Comparison of ENCODE assay signal across 8 mouse cellular contexts in genomic region chr13:112752309-112752975, GRCm38 (mm10). TPM values are rescaled to one million over a fixed set of nuclear protein-coding genes. Genes with fewer than 3 reads are reported as not detected.
DNase-seq lines count a peak whose midpoint lies in the region; ATAC-seq and TF ChIP-seq lines count a peak whose summit lies in the region.
"Had no signal": no experiment of that assay in that cellular context is flagged by ENCODE, and none has a peak within 500 bp of the region (broad histone marks: within the 10 kb centered on the region; RNA-seq: fewer than 3 reads in every experiment).

No protein-coding gene starts in this region.

- no peak for DNase-seq in kidney, postnatal 36 days
- no peak for DNase-seq in MEL (ENCODE audit: low read depth, low spot score)
- DNase-seq in liver, postnatal 0 days, result no peak
- no peak for DNase-seq in right cerebral cortex, postnatal 4 days
- DNase-seq in left cerebral cortex, adult 8-10 months (ENCODE audit: low spot score in 2 of 2), result no peak

- no peaks in the 10 kb centered on the region for H3K27me3 ChIP-seq in kidney, embryonic 14.5 days (ENCODE audit: control insufficient read depth, insufficient read depth, low read length)
- no peaks in the 10 kb centered on the region for H3K27me3 ChIP-seq in MEL (ENCODE audit: control insufficient read depth in 1 of 2, insufficient read depth in 2 of 2, low read length in 2 of 2)
- no peaks in the 10 kb centered on the region for H3K27me3 ChIP-seq in embryonic facial prominence, embryonic 15.5 days
- H3K27me3 ChIP-seq in liver, postnatal 0 days (ENCODE audit: insufficient read depth, low read length), result no peaks in the 10 kb centered on the region

- no peak for TF ChIP-seq POLR2A in MEL (IDR thresholded peaks at IDR 0.05; ENCODE audit: control insufficient read depth in 1 of 2, insufficient read depth in 1 of 2, low read depth in 1 of 2, low read length in 2 of 2, poor library complexity in 1 of 2)

- no peak for TF ChIP-seq CTCF in MEL (IDR thresholded peaks at IDR 0.05 in 2 of 3, conservative IDR thresholded peaks at IDR 0.05 in 1 of 3; ENCODE audit: control insufficient read depth in 1 of 3, insufficient read depth in 1 of 3, low read depth in 2 of 3, low read length in 3 of 3, poor library complexity in 1 of 3, severe bottlenecking in 1 of 3)
- no peak for TF ChIP-seq CTCF in liver, postnatal 0 days (IDR thresholded peaks at IDR 0.05; ENCODE audit: low read depth)

- peak overlapping the region; percentile 82 for H3K27ac ChIP-seq in kidney, embryonic 14.5 days (ENCODE audit: low read depth, low read length)
- no peak overlapping the region for H3K27ac ChIP-seq in MEL (ENCODE audit: control insufficient read depth, low read depth, low read length)
- H3K27ac ChIP-seq in embryonic facial prominence, embryonic 15.5 days (replicated peaks), result peak overlapping the region; percentile 78
- peak overlapping the region; percentile 52 for H3K27ac ChIP-seq in liver, postnatal 0 days (ENCODE audit: low read depth)

- H3K79me2 ChIP-seq in MEL (ENCODE audit: control insufficient read depth, insufficient read depth, low read length, poor library complexity), result no peaks in the 10 kb centered on the region

- no peak overlapping the region for H3K9ac ChIP-seq in kidney, embryonic 14.5 days (ENCODE audit: low read depth, low read length)
- peak overlapping the region; percentile 64 for H3K9ac ChIP-seq in MEL (ENCODE audit: control insufficient read depth, low read depth, low read length, poor library complexity, severe bottlenecking)
- no peak overlapping the region for H3K9ac ChIP-seq in embryonic facial prominence, embryonic 15.5 days
- 0 out of 2 replicates have a peak overlapping the region, but pooled peaks have one; percentile 35 for H3K9ac ChIP-seq in liver, postnatal 0 days (replicated peaks)

- H3K9me3 ChIP-seq in kidney, embryonic 14.5 days (ENCODE audit: control insufficient read depth, low read length), result no peaks in the 10 kb centered on the region
- H3K9me3 ChIP-seq in MEL (replicated peaks; ENCODE audit: insufficient read depth, low read length), result no peaks in the 10 kb centered on the region
- no peaks in the 10 kb centered on the region for H3K9me3 ChIP-seq in embryonic facial prominence, embryonic 15.5 days (replicated peaks)
- H3K9me3 ChIP-seq in liver, postnatal 0 days (ENCODE audit: low read length), result no peaks in the 10 kb centered on the region

- no peak overlapping the region for H3K4me2 ChIP-seq in kidney, embryonic 14.5 days (replicated peaks; ENCODE audit: low read depth, low read length)
- peak overlapping the region; percentile 36; the same call in 1 of the 2 replicates for H3K4me2 ChIP-seq in embryonic facial prominence, embryonic 15.5 days (replicated peaks)
- peak overlapping the region; percentile 68 for H3K4me2 ChIP-seq in liver, postnatal 0 days (ENCODE audit: low read depth, low read length)

- H3K4me3 ChIP-seq in kidney, embryonic 14.5 days (ENCODE audit: low read length), result no peak overlapping the region
- H3K4me3 ChIP-seq in MEL (ENCODE audit: control insufficient read depth in 1 of 2, insufficient read depth in 1 of 2, low read depth in 2 of 2, low read length in 2 of 2), result peak overlapping the region in 1 of 2 experiments; percentile 67; a peak in 2 of 4 replicates
- H3K4me3 ChIP-seq in embryonic facial prominence, embryonic 15.5 days (replicated peaks), result no peak overlapping the region
- H3K4me3 ChIP-seq in liver, postnatal 0 days (ENCODE audit: low read depth, low read length), result peak overlapping the region; percentile 18; the same call in 1 of the 2 replicates
- H3K4me3 ChIP-seq: myocyte had no signal

- 65% methylated on average over 11 of the region's 11 CpGs for WGBS in kidney, embryonic 14.5 days
- 59% methylated on average over 11 of the region's 11 CpGs for WGBS in embryonic facial prominence, embryonic 15.5 days
- WGBS in liver, postnatal 0 days (ENCODE audit: insufficient replicate concordance), result 57% methylated on average over 11 of the region's 11 CpGs

- no peak for TF ChIP-seq RAD21 in MEL (IDR thresholded peaks at IDR 0.05; ENCODE audit: low read depth, low read length)

- no peaks in the 10 kb centered on the region for H3K36me3 ChIP-seq in kidney, embryonic 14.5 days (ENCODE audit: control insufficient read depth, insufficient read depth, low read length)
- no peaks in the 10 kb centered on the region; a peak in 2 of 4 replicates for H3K36me3 ChIP-seq in MEL (ENCODE audit: control insufficient read depth in 1 of 2, insufficient read depth in 2 of 2, low read length in 2 of 2)
- no peaks in the 10 kb centered on the region for H3K36me3 ChIP-seq in embryonic facial prominence, embryonic 15.5 days
- no peaks in the 10 kb centered on the region for H3K36me3 ChIP-seq in liver, postnatal 0 days (replicated peaks; ENCODE audit: insufficient read depth, low read length)

- TF ChIP-seq EP300 in MEL (IDR thresholded peaks at IDR 0.05; ENCODE audit: low read depth in 1 of 2, low read length in 2 of 2), result no peak
- no peak for TF ChIP-seq EP300 in liver, postnatal 0 days (IDR thresholded peaks at IDR 0.05; ENCODE audit: low read depth)

- H3K4me1 ChIP-seq in kidney, embryonic 14.5 days (ENCODE audit: control insufficient read depth, insufficient read depth, low read length), result peaks cover 10% of the 10 kb centered on the region
- H3K4me1 ChIP-seq in MEL (ENCODE audit: control insufficient read depth in 1 of 2, insufficient read depth in 2 of 2, low read length in 2 of 2), result peaks cover 3% of the 10 kb centered on the region in 2 experiments; a peak in 2 of 4 replicates
- H3K4me1 ChIP-seq in embryonic facial prominence, embryonic 15.5 days, result peaks cover 43% of the 10 kb centered on the region
- H3K4me1 ChIP-seq in liver, postnatal 0 days (ENCODE audit: insufficient read depth), result peaks cover 44% of the 10 kb centered on the region

- ATAC-seq in kidney, embryonic 14.5 days (ENCODE audit: low FRiP score, low TSS enrichment), result no peak
- ATAC-seq in embryonic facial prominence, embryonic 15.5 days (ENCODE audit: insufficient number of reproducible peaks, low FRiP score, low TSS enrichment, low read depth), result no peak
- ATAC-seq in liver, postnatal 0 days, result no peak

TF ChIP-seq in MEL, 35 proteins besides CTCF, POLR2A, EP300 and RAD21:
- TF ChIP-seq MYB (IDR thresholded peaks at IDR 0.05; ENCODE audit: low read depth, low read length) (no peak), USF1 (IDR thresholded peaks at IDR 0.05; ENCODE audit: low read depth, low read length) (no peak), NRF1 (IDR thresholded peaks at IDR 0.05; ENCODE audit: insufficient read depth, low read depth, low read length, poor library complexity, severe bottlenecking) (no peak), TBP (IDR thresholded peaks at IDR 0.05; ENCODE audit: low read depth, low read length) (no peak), MAX (IDR thresholded peaks at IDR 0.05; ENCODE audit: low read length) (no peak), SMC3 (IDR thresholded peaks at IDR 0.05; ENCODE audit: low read depth, low read length) (no peak), JUND (IDR thresholded peaks at IDR 0.05; ENCODE audit: low read depth, low read length) (no peak), RCOR1 (IDR thresholded peaks at IDR 0.05; ENCODE audit: low read depth, low read length) (no peak), MXI1 (IDR thresholded peaks at IDR 0.05; ENCODE audit: low read depth, low read length) (no peak), HCFC1 (IDR thresholded peaks at IDR 0.05; ENCODE audit: low read depth, low read length) (no peak), ELF1 (IDR thresholded peaks at IDR 0.05; ENCODE audit: low read depth, low read length) (no peak), POLR2AphosphoS5 (IDR thresholded peaks at IDR 0.05; ENCODE audit: borderline replicate concordance, low read depth, low read length) (no peak), GATA1 (IDR thresholded peaks at IDR 0.05; ENCODE audit: low read depth, low read length) (no peak), CHD1 (IDR thresholded peaks at IDR 0.05; ENCODE audit: low read depth, low read length) (no peak), UBTF (IDR thresholded peaks at IDR 0.05; ENCODE audit: borderline replicate concordance, insufficient read depth, low read depth, low read length) (no peak), E2F4 (IDR thresholded peaks at IDR 0.05; ENCODE audit: borderline replicate concordance, low read depth, low read length) (no peak), KAT2A (conservative IDR thresholded peaks at IDR 0.05; ENCODE audit: low read depth, low read length) (no peak), TCF12 (IDR thresholded peaks at IDR 0.05; ENCODE audit: low read depth, low read length) (no peak), MAZ (IDR thresholded peaks at IDR 0.05; ENCODE audit: low read depth, low read length) (no peak)

RNA-seq across cellular contexts. Expression of gene Plpp1, which starts 48.1 kb away (rescaled TPM):
- polyA plus RNA-seq in kidney, embryonic 14.5 days (2014; fragmentation: Nextera tagmentation; extraction: Ambion mirVana), result 61.9 and 63.6 TPM in 2 replicates
- total RNA-seq in MEL (2012; rRNA removed), result 0.10 and 0.12 TPM in 2 replicates
- polyA plus RNA-seq in MEL (2012; ENCODE audit: insufficient read depth in 1 of 2, insufficient read length in 2 of 2, low read depth in 1 of 2, low replicate concordance in 2 of 2, missing spikeins in 1 of 2), result under 1 TPM in 1 of 2 experiments, not detected in 1; 0.15 TPM
- 68.1 and 71.6 TPM in 2 replicates for polyA plus RNA-seq in embryonic facial prominence, embryonic 15.5 days (2015; fragmentation: Nextera tagmentation; extraction: Ambion mirVana)
- 44.6 and 55.4 TPM in 2 replicates for polyA plus RNA-seq in liver, postnatal 0 days (2015; fragmentation: Nextera tagmentation; extraction: Ambion mirVana)
- 10 to 100 TPM; 28.5 to 32.2 (median 29.3) TPM for total RNA-seq in left cerebral cortex, adult 8-10 months (2022)

Comparison
In these comparisons a context has a peak if more than half of its experiments do, and no peak if none do; other contexts are left out.
1. H3K9ac ChIP-seq: peak in MEL (single experiment) and liver, postnatal 0 days (single experiment); none in kidney, embryonic 14.5 days (single experiment) and embryonic facial prominence, embryonic 15.5 days (single experiment).
2. RNA of gene Plpp1, which starts 48.1 kb away (polyA plus RNA-seq): 68.1 to 71.6 TPM in embryonic facial prominence, embryonic 15.5 days, 61.9 to 63.6 TPM in kidney, embryonic 14.5 days and 44.6 to 55.4 TPM in liver, postnatal 0 days; 0.15 TPM in MEL; every median in the first group is over 10 times any median in the second.